Mouse (Mus musculus) heart, adult 2 months (tissue): Measurements from ENCODE around the gene Tmem43.
A peak's percentile ranks its signal among the peaks of the same experiment; 100 is the strongest.

Experiments
- CTCF ChIP-seq: fragments of 200-600 bp; IDR thresholded peaks from 2 replicates; pipeline ENCODE4 v1.8.1; 2022; ENCODE audit warnings: antibody characterized with exemption, mild to moderate bottlenecking, moderate library complexity
- EP300 ChIP-seq: fragments of 200-500 bp; IDR thresholded peaks from 2 replicates; pipeline ENCODE4 v1.6.1; 2011; ENCODE audit warnings: low read depth, low read length, control low read depth; ENCODE audit not compliant: insufficient read depth
- POLR2A ChIP-seq: fragments of 200-500 bp; IDR thresholded peaks from 2 replicates; pipeline ENCODE4 v1.6.1; 2011; ENCODE audit warnings: mild to moderate bottlenecking, low read depth, low read length, control low read depth; ENCODE audit not compliant: insufficient read depth

DNA sequence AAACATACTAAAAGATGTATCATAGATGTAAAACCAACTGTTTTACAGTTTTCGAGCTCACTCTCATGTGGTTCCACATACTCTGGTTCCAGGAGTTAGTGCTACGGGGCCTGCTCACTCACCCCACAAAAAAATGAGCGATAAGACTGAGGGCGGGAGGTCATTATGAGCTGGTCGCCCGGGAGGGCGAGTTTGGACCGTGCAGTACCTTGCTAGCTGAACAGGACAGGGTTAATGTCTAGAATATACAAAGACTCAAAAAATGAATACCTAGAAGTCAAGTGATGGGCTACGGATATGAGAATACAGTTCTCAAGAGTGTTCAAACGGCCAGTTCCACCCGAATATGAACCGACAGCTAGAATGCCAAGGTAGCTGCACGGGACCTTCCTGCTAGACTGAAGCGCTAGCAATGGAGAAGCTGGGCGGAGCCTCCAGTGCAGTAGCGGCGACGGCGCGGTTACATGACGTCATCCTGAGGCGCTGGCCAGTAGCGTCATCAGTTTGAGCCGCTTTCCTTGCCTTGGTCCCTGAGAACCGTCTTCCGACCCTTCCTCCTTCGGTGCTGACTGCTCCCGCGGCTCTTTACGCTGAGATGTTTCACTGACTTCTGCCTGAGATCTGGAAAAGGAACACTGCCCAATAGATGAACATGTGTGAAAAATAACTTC is 32.9 kb upstream of the Tmem43 start:
- TF ChIP-seq CTCF (no peak), POLR2A (peak; percentile 99), EP300 (peak; percentile 75; the same call in 1 of the 2 replicates)
